Mouse (Mus musculus): ENCODE measurements around the gene Zhx3. TPM values are rescaled to one million over a fixed set of nuclear protein-coding genes. Genes with fewer than 3 reads are reported as not detected.

Gene Zhx3
- total RNA-seq, 2 experiments from 2014 or later, result 24.2 to 29.0 TPM

- H3K27ac ChIP-seq, result peak overlapping the region; percentile 76
- peak; percentile 45 for TF ChIP-seq CTCF (IDR thresholded peaks at IDR 0.05)
- no peak overlapping the region for H3K4me3 ChIP-seq
- DNase-seq, result no peak
- intact Hi-C loops (cut with DNase I), result loop anchor here (5.0 kb wide), 1 partner anchor 42 kb away; no protein-coding TSS in a partner anchor
Measured at GRCm38 (mm10) chr2:160849617-160850240, 23.1 kb downstream of the Zhx3 start.

DNA sequence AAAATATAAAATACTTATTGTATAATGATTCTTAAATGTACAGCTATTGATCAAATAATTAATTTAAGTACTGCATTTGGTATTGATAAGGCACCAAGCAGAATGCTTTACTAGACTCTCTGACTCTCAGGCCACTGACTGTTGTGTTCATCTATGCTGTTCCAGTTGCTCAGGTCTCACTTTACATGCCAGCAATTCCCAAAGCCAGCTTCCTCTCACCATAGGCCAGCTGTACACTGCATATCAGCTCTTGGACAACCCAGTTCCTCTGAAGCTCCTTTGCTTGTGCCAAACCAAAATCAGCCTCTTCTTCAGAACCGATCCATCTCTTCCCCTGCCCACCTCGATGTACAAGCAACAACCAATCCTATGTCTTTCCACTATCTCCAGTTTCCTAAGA, 24.6 kb downstream of the Zhx3 start:
- intact Hi-C loops (cut with DNase I), result loop anchor here (5.0 kb wide), 1 partner anchor 41 kb away; no protein-coding TSS in a partner anchor
- peak; percentile 38 for DNase-seq
- TF ChIP-seq CTCF (IDR thresholded peaks at IDR 0.05), result no peak
- H3K4me3 ChIP-seq, result peak overlapping the region; percentile 13; the same call in 1 of the 2 replicates
- H3K27ac ChIP-seq, result peak overlapping the region; percentile 76

DNA sequence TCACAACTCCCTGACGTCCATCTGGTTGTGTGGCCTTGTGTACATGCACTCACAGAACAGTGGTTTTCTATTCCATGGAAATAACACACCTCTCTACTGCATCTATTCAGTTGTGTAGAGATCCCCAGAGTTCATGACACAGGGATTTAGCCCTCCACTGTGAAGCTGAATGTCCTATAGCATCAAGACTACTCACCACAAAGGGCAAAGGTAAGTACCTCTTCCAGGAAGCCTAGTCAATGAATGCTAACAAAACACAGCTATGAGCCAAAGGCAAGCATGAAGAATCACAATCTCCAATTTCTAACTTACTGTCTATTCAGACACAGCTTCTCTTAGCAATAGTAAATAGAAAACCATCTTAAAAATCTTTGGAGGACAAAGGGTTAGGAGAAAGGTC, 25.1 kb downstream of the Zhx3 start:
- no peak for TF ChIP-seq CTCF (IDR thresholded peaks at IDR 0.05)
- Histone ChIP-seq H3K27ac (peak overlapping the region; percentile 76), H3K4me3 (no peak overlapping the region)
- intact Hi-C loops (cut with DNase I), result loop anchor here (5.0 kb wide), 1 partner anchor 40 kb away; no protein-coding TSS in a partner anchor
- DNase-seq, result no peak

GRCm38 (mm10) chr2:160840838-160841237, 32.0 kb downstream of the Zhx3 start:
- intact Hi-C loops (cut with DNase I), result no loop called here
- no peak for TF ChIP-seq CTCF (IDR thresholded peaks at IDR 0.05)
- Histone ChIP-seq H3K27ac (no peak overlapping the region), H3K4me3 (no peak overlapping the region)
- DNase-seq, result no peak

GRCm38 (mm10) chr2:160810802-160811201, 62.0 kb downstream of the Zhx3 start:
- no peak for TF ChIP-seq CTCF (IDR thresholded peaks at IDR 0.05)
- intact Hi-C loops (cut with DNase I), result no loop called here
- peak overlapping the region; percentile 75 for H3K27ac ChIP-seq
- DNase-seq, result peak; percentile 26
- H3K4me3 ChIP-seq, result no peak overlapping the region

DNA sequence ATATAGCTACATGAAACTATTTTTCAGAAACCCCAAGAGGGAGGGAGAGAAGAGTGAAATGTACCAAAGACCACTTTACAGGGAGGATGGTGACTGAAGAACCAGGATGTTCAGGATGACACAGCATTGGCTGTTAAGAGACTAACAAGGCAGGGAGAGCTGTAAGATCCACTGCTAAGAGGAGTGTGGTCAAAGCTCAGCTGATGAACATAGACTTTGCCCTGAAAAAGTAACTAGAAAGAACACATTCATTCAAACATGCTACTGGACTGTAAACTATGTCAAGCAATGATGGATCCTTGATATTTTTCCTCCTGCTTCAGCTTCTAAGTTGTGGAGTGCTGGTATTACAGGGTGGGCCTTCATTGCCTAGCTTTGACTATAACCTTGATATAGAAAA, 62.4 kb downstream of the Zhx3 start:
- peak overlapping the region; percentile 75 for H3K27ac ChIP-seq
- TF ChIP-seq CTCF (IDR thresholded peaks at IDR 0.05), result no peak
- DNase-seq, result no peak
- intact Hi-C loops (cut with DNase I), result no loop called here
- no peak overlapping the region for H3K4me3 ChIP-seq

- H3K4me3 ChIP-seq, result peak overlapping the region; percentile 15; the same call in 1 of the 2 replicates
- no peak for TF ChIP-seq CTCF (IDR thresholded peaks at IDR 0.05)
- intact Hi-C loops (cut with DNase I), result loop anchor here (5.0 kb wide), 2 partner anchors 41 to 66 kb away; partner anchors contain the start of gene Zhx3
- peak overlapping the region; percentile 88 for H3K27ac ChIP-seq
- peak; percentile 70 for DNase-seq
Measured at GRCm38 (mm10) chr2:160806091-160806521, 66.7 kb downstream of the Zhx3 start.

- Histone ChIP-seq H3K27ac (peak overlapping the region; percentile 88), H3K4me3 (no peak overlapping the region)
- intact Hi-C loops (cut with DNase I), result loop anchor here (5.0 kb wide), 4 partner anchors 42 to 77 kb away; partner anchors contain the start of genes Lpin3 and Zhx3
- no peak for TF ChIP-seq CTCF (IDR thresholded peaks at IDR 0.05)
- peak; percentile 42 for DNase-seq
Measured at GRCm38 (mm10) chr2:160804794-160805527, 67.8 kb downstream of the Zhx3 start.

DNA sequence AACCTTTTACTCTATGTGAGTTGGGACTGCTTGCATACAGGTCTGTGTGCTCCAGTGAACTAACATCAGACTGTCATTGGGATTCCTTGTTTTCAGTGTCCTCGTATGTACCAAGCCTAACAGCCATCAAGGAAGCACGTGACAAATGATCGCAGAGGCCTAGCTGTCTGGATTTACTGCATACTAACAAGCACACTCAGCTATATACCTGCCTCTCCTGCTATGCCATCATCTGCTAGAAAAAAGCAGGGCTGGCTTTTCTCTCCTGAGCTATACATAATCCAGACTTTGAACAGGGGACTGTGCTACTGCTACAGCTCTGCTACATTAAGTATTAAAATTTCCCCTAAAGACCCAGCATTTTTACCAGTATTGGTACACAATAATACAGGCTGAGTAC, 70.5 kb downstream of the Zhx3 start:
- peak overlapping the region; percentile 53; the same call in 1 of the 2 replicates for H3K27ac ChIP-seq
- H3K4me3 ChIP-seq, result no peak overlapping the region
- no peak for TF ChIP-seq CTCF (IDR thresholded peaks at IDR 0.05)
- intact Hi-C loops (cut with DNase I), result loop anchor here (5.0 kb wide), 2 partner anchors 40 to 80 kb away; partner anchors contain the start of gene Lpin3
- no peak for DNase-seq

DNA sequence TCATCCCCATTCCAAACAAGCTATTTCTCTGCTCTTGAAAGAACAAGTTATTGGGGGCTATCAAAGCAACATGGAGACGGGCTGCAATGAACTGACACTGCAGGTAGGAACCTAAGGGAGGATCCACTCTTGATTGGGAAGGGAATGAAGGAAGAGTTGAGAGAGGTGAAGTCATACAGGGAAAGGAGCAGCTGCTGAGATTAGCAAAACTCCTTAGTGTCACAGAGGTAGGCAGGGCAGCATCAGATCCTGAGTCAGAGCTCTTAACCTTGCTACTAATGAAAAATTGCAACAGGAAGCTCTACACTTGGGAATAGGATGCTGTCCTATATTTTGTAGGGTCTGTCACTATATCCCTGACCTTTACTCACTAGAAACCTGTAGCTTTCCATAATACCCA, 71.8 kb downstream of the Zhx3 start:
- H3K4me3 ChIP-seq, result no peak overlapping the region
- TF ChIP-seq CTCF (IDR thresholded peaks at IDR 0.05), result no peak
- peak overlapping the region; percentile 53 for H3K27ac ChIP-seq
- intact Hi-C loops (cut with DNase I), result loop anchor here (5.0 kb wide), 2 partner anchors 39 to 81 kb away; partner anchors contain the start of gene Lpin3
- DNase-seq, result no peak

DNA sequence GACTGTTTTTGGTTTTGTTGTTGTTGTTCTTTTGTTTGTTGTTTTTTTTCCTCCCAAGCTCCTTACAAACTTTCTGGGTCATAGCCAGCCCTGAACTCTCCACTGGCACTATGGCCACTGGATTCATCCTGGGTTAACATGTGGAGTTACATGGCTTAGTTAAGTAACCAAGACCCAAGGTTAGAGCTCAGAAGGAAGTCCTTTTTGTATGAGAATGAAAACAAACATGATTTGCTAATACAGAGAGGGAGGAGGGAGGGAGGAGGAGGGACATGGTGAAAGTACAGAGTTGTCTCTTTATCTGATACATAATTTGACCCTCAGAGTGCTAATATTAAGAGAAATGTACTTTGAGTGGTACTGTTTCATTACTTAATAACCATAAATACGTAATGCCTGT, 74.6 kb downstream of the Zhx3 start:
- intact Hi-C loops (cut with DNase I), result no loop called here
- H3K27ac ChIP-seq, result peak overlapping the region; percentile 84
- no peak for TF ChIP-seq CTCF (IDR thresholded peaks at IDR 0.05)
- no peak for DNase-seq
- H3K4me3 ChIP-seq, result no peak overlapping the region

DNA sequence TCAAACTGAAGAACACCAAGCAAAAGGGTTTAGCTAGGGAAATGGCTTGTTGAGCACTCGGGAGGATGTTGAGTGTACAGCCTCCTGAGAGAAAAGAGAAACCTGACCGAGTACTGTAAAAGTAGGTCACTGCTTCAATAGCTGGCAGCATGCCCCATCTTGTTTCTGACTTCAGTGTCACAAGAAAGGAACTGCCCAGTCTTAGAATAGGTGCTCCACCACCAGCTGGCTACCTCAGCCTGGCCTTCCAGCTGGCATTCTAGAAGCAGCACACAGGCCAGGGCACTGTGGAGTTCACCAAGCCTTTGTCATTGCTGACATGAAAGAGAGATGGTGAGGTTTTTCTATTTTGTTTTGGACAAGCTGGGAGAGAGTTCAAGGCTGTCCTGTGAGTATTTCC, 75.8 kb downstream of the Zhx3 start:
- TF ChIP-seq CTCF (IDR thresholded peaks at IDR 0.05), result no peak
- intact Hi-C loops (cut with DNase I), result no loop called here
- Histone ChIP-seq H3K4me3 (peak overlapping the region; percentile 7), H3K27ac (peak overlapping the region; percentile 84)
- peak; percentile 83 for DNase-seq

- Histone ChIP-seq H3K27ac (peak overlapping the region; percentile 38), H3K4me3 (no peak overlapping the region)
- intact Hi-C loops (cut with DNase I), result loop anchor here (5.0 kb wide), 1 partner anchor 61 kb away; the partner anchor contains the start of gene Plcg1
- TF ChIP-seq CTCF (IDR thresholded peaks at IDR 0.05), result peak; percentile 56
- no peak for DNase-seq
Measured at GRCm38 (mm10) chr2:160793117-160793516, 79.7 kb downstream of the Zhx3 start.

Data from gastrocnemius, adult 2 months (tissue).